In genomic region chr13:43201033-43201432, GRCm38 (mm10) we compare ENCODE assay signal across 8 mouse cellular contexts. TPM values are rescaled to one million over a fixed set of nuclear protein-coding genes. Genes with fewer than 3 reads are reported as not detected.
DNase-seq lines count a peak whose midpoint lies in the region; ATAC-seq lines count a peak whose summit lies in the region.

No protein-coding gene starts in this region.

- H3K9ac ChIP-seq in midbrain, embryonic 14.5 days (replicated peaks; ENCODE audit: low read length) = no peak overlapping the region

- no peak for ATAC-seq in midbrain, embryonic 14.5 days (ENCODE audit: low FRiP score, low TSS enrichment)
- ATAC-seq in granulocyte monocyte progenitor cell, adult 5-6 weeks (replicated peaks; ENCODE audit: poor library complexity, severe bottlenecking) = no peak

- H3K4me1 ChIP-seq in heart, embryonic 10.5 days = peaks cover 57% of the 10 kb centered on the region
- H3K4me1 ChIP-seq in midbrain, embryonic 14.5 days (ENCODE audit: control insufficient read depth, insufficient read depth, low read length) = no peaks in the 10 kb centered on the region

- peak; percentile 88 for DNase-seq in heart, embryonic 10.5 days (ENCODE audit: low spot score)
- DNase-seq in heart, adult 9 months (ENCODE audit: low spot score in 2 of 2) = no peak
- peak; percentile 50 for DNase-seq in 3134 (ENCODE audit: extremely low read depth, insufficient read length, low spot score)
- DNase-seq in T-cell, adult 2 months (ENCODE audit: low spot score) = peak; percentile 42
- DNase-seq in embryo, embryonic 9.5 days (ENCODE audit: extremely low spot score) = peak; percentile 60
- peak; percentile 40 for DNase-seq in kidney, postnatal 14 days
- DNase-seq in midbrain, embryonic 14.5 days = peak; percentile 69

- peaks cover 19% of the 10 kb centered on the region for H3K27me3 ChIP-seq in heart, embryonic 10.5 days (ENCODE audit: insufficient read depth, poor library complexity, severe bottlenecking)
- H3K27me3 ChIP-seq in midbrain, embryonic 14.5 days (ENCODE audit: control insufficient read depth, insufficient read depth, low read length) = no peaks in the 10 kb centered on the region

- peak overlapping the region; percentile 17; the same call in 1 of the 2 replicates for H3K27ac ChIP-seq in heart, embryonic 10.5 days
- H3K27ac ChIP-seq in midbrain, embryonic 14.5 days (replicated peaks; ENCODE audit: low read depth, low read length) = no peak overlapping the region

- H3K4me3 ChIP-seq in heart, embryonic 10.5 days = no peak overlapping the region; the same call in 1 of the 2 replicates
- no peak overlapping the region for H3K4me3 ChIP-seq in midbrain, embryonic 14.5 days (replicated peaks; ENCODE audit: low read depth, low read length)

- 39% methylated on average over 22 of the region's 22 CpGs for WGBS in heart, embryonic 10.5 days
- WGBS in midbrain, embryonic 14.5 days = 39% methylated on average over 22 of the region's 22 CpGs

- no peak overlapping the region for H3K4me2 ChIP-seq in midbrain, embryonic 14.5 days (ENCODE audit: low read length)

- no peaks in the 10 kb centered on the region for H3K9me3 ChIP-seq in heart, embryonic 10.5 days
- no peaks in the 10 kb centered on the region for H3K9me3 ChIP-seq in midbrain, embryonic 14.5 days (ENCODE audit: control insufficient read depth, low read length)

- H3K36me3 ChIP-seq in heart, embryonic 10.5 days = peaks cover 6% of the 10 kb centered on the region; the same call in 1 of the 2 replicates
- H3K36me3 ChIP-seq in midbrain, embryonic 14.5 days (ENCODE audit: control insufficient read depth, insufficient read depth, low read length) = peaks cover 6% of the 10 kb centered on the region; the same call in 1 of the 2 replicates

RNA-seq across cellular contexts. Expression of gene Tbc1d7, which starts 29.7 kb away (rescaled TPM):
- 55.0 and 55.8 TPM in 2 replicates for polyA plus RNA-seq in heart, embryonic 10.5 days (2016; fragmentation: Nextera tagmentation; extraction: Ambion mirVana)
- polyA plus RNA-seq in midbrain, embryonic 14.5 days (2014; fragmentation: Nextera tagmentation; extraction: Ambion mirVana) = 101 and 104 TPM in 2 replicates
- total RNA-seq in granulocyte monocyte progenitor cell, adult 5-6 weeks (2014; fragmentation: Nextera tagmentation) = 16.7 and 34.8 TPM in 2 replicates
- total RNA-seq in granulocyte monocyte progenitor cell, adult 5-6 weeks (2017) = 8.2 and 12.7 TPM in 2 replicates

Comparison
In these comparisons a context has a peak if more than half of its experiments do, and no peak if none do; other contexts are left out.
1. DNase-seq: peak in heart, embryonic 10.5 days (single experiment), 3134 (single experiment), T-cell, adult 2 months (single experiment), embryo, embryonic 9.5 days (single experiment), kidney, postnatal 14 days (single experiment) and midbrain, embryonic 14.5 days (single experiment); none in heart, adult 9 months (0 of 2).